Mouse (Mus musculus): ENCODE measurements at regions not wholly inside any gene's neighbourhood (a gene's known extent, or its start where the extent isn't known, plus 50 kb on each side); places are given as distances from the start of the nearest gene placed in this dataset.
A peak's percentile ranks its signal among the peaks of the same experiment; 100 is the strongest.

GRCm38 (mm10) chr9:84936291-84937055 is 376.1 kb upstream of the Gm11114 start:
- peak in 1 of 2 experiments; percentile 3 for DNase-seq

- DNase-seq, result no peak
Measured at GRCm38 (mm10) chr9:84966558-84967154, 345.9 kb upstream of the Gm11114 start.

- DNase-seq, result no peak
Measured at GRCm38 (mm10) chr9:84969975-84970608, 342.5 kb upstream of the Gm11114 start.

- no peak for DNase-seq
Measured at GRCm38 (mm10) chr9:84977470-84977869, 335.1 kb upstream of the Gm11114 start.

- no peak for DNase-seq
Measured at GRCm38 (mm10) chr9:85003414-85003813, 309.2 kb upstream of the Gm11114 start.

GRCm38 (mm10) chr9:85011361-85011760 is 301.2 kb upstream of the Gm11114 start:
- DNase-seq, result no peak

GRCm38 (mm10) chr9:85048112-85048978 is 264.2 kb upstream of the Gm11114 start:
- DNase-seq, result no peak

- DNase-seq, result peak; percentile 1 to 4
Measured at GRCm38 (mm10) chr9:85052526-85052925, 260.0 kb upstream of the Gm11114 start.

GRCm38 (mm10) chr9:85079975-85080374 is 232.6 kb upstream of the Gm11114 start:
- DNase-seq, result no peak

GRCm38 (mm10) chr9:85088556-85089338 is 223.8 kb upstream of the Gm11114 start:
- no peak for DNase-seq

- peak; percentile 16 for DNase-seq
Measured at GRCm38 (mm10) chr9:85090297-85090696, 222.3 kb upstream of the Gm11114 start.

GRCm38 (mm10) chr9:85095234-85095633 is 217.3 kb upstream of the Gm11114 start:
- DNase-seq, result no peak

- no peak for DNase-seq
Measured at GRCm38 (mm10) chr9:85096520-85096919, 216.1 kb upstream of the Gm11114 start.

GRCm38 (mm10) chr9:85112928-85113327 is 199.6 kb upstream of the Gm11114 start:
- no peak for DNase-seq

GRCm38 (mm10) chr9:85114234-85114633 is 198.3 kb upstream of the Gm11114 start:
- no peak for DNase-seq

- DNase-seq, result no peak
Measured at GRCm38 (mm10) chr9:85120061-85120460, 192.5 kb upstream of the Gm11114 start.

GRCm38 (mm10) chr9:85121059-85121458 is 191.5 kb upstream of the Gm11114 start:
- no peak for DNase-seq

GRCm38 (mm10) chr9:85123706-85124105 is 188.9 kb upstream of the Gm11114 start:
- no peak for DNase-seq

- no peak for DNase-seq
Measured at GRCm38 (mm10) chr9:85125775-85126174, 186.8 kb upstream of the Gm11114 start.

GRCm38 (mm10) chr9:85126541-85126940 is 186.0 kb upstream of the Gm11114 start:
- DNase-seq, result no peak

- DNase-seq, result no peak
Measured at GRCm38 (mm10) chr9:85127107-85127506, 185.5 kb upstream of the Gm11114 start.

GRCm38 (mm10) chr9:85134900-85135299 is 177.7 kb upstream of the Gm11114 start:
- DNase-seq, result no peak
